Mouse (Mus musculus) spleen, adult 2 months (tissue): ENCODE measurements around the gene Ddrgk1.

Experiments used
- CTCF ChIP-seq: fragments of 200-500 bp; IDR thresholded peaks from 2 replicates; pipeline ENCODE4 v1.5.1; 2011; ENCODE audit warnings: mild to moderate bottlenecking, inconsistent platforms; ENCODE audit not compliant: insufficient read depth, insufficient read length, insufficient replicate concordance; ENCODE audit errors: extremely low read depth
- POLR2A ChIP-seq: fragments of 200-500 bp; IDR thresholded peaks from 2 replicates; pipeline ENCODE4 v1.6.1; 2011; ENCODE audit warnings: low read depth, low read length, inconsistent platforms

- TF ChIP-seq POLR2A (no peak), CTCF (no peak)
Measured at GRCm38 (mm10) chr2:130697153-130697810, 32.8 kb upstream of the Ddrgk1 start, which contains the start of gene Slc4a11.
